Mouse (Mus musculus): ENCODE data around the gene Adh4. TPM values are rescaled to one million over a fixed set of nuclear protein-coding genes. Genes with fewer than 3 reads are reported as not detected.

Gene Adh4
- polyA plus RNA-seq, 1 experiment: not detected

DNA sequence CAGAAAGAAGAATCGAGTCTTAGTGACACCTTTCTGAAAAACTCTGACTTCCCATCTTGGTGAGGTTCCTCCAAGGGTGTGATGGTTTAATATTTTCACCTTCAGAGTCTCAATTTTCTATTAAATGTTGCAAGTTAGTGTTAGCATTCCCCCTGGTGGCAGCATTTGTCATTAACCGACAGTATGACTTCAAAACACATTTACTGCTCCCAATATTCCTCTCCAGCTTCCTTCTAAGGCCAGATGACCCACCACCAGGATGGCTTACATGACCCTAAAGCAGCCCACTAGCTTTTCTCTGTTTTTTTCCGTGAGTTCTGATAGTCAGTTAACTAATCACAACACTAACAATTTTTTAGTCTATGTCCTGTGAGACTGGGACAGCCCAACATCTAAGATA, 9.9 kb upstream of the Adh4 start:
- TF ChIP-seq POLR2A (IDR thresholded peaks at IDR 0.05; ENCODE audit: borderline replicate concordance, control insufficient read depth, low read depth, low read length): no peak
- 29% methylated on average over 3 of the region's 3 CpGs for WGBS
- no peaks in the 10 kb centered on the region for H3K4me1 ChIP-seq (ENCODE audit: control insufficient read depth, insufficient read depth, low read length)
- H3K4me3 ChIP-seq (replicated peaks; ENCODE audit: control insufficient read depth, low read depth, low read length): no peak overlapping the region
- no peak overlapping the region for H3K27ac ChIP-seq (ENCODE audit: control insufficient read depth, insufficient read depth, low read depth, low read length, poor library complexity)

DNA sequence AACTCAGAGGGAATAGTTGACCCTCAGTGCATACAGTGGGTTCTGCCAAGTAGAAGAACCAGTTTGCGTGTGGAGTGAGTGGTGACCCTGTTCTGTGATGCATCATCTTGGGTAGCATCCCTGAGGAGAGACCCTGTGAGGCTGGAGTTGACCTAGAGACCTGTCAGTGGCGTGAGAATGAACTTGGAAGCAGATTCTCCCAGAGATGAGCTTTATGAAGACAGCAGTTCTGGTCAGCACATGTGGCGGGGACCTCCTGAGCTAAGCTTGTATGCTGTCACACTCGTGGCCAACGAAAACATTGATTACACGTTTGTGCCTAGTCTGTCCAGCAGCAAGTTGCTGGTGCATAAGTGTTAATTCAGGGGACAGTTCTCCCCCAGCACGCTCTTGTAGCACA, 9.4 kb upstream of the Adh4 start:
- TF ChIP-seq CTCF (IDR thresholded peaks at IDR 0.05; ENCODE audit: control insufficient read depth, insufficient read depth, low read length) (no peak), POLR2A (IDR thresholded peaks at IDR 0.05; ENCODE audit: borderline replicate concordance, control insufficient read depth, low read depth, low read length) (no peak)
- no peaks in the 10 kb centered on the region for H3K4me1 ChIP-seq (ENCODE audit: control insufficient read depth, insufficient read depth, low read length)
- H3K27ac ChIP-seq (ENCODE audit: control insufficient read depth, insufficient read depth, low read depth, low read length, poor library complexity): no peak overlapping the region
- H3K4me3 ChIP-seq (replicated peaks; ENCODE audit: control insufficient read depth, low read depth, low read length): no peak overlapping the region
- WGBS: 77% methylated on average over 7 of the region's 7 CpGs

DNA sequence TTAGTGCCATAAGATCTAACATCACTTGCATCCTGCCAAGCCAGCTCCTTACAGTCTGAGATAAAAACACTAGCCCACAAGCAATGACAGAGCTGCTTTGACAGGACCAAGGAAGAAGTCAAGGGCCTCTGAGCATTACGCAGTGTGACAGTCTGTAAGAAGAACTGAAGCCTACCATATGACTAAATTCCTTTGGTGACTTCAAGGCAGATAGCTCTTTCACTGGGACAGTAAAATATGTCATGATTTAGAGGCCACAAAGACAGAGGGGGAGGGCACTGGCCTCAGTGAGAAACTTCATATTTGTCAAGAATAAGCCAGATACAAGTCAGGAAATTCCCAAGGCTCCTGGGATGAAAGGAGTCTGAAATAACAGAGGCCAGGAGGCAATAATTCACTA, 7.3 kb upstream of the Adh4 start:
- Histone ChIP-seq H3K4me3 (replicated peaks; ENCODE audit: control insufficient read depth, low read depth, low read length) (no peak overlapping the region), H3K27ac (ENCODE audit: control insufficient read depth, insufficient read depth, low read depth, low read length, poor library complexity) (no peak overlapping the region), H3K4me1 (ENCODE audit: control insufficient read depth, insufficient read depth, low read length) (no peaks in the 10 kb centered on the region)
- 81% methylated on average over 1 of the region's 1 CpGs for WGBS
- TF ChIP-seq POLR2A (IDR thresholded peaks at IDR 0.05; ENCODE audit: borderline replicate concordance, control insufficient read depth, low read depth, low read length) (no peak), CTCF (IDR thresholded peaks at IDR 0.05; ENCODE audit: control insufficient read depth, insufficient read depth, low read length) (no peak)

DNA sequence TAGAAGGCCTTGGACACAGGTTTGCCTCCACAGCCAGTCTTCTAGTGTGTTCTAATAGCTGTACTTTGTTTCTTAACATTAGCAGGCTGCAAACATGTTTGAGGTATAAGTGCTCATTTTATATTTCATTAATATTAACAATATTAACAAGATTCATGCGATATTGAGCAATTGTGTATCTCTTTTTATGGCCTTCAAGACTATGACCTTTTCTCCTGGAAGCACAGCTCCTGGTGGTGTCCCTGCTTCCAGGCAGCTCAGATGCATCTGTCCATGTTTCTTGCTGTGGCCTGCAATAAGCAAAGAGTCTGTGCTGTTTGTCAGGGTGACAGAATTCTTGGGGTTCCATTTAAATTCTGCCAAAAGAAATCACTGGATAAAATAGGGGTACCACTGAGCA, 5.7 kb upstream of the Adh4 start:
- WGBS: 74% methylated on average over 1 of the region's 1 CpGs
- H3K27ac ChIP-seq (ENCODE audit: control insufficient read depth, insufficient read depth, low read depth, low read length, poor library complexity): no peak overlapping the region
- H3K4me1 ChIP-seq (ENCODE audit: control insufficient read depth, insufficient read depth, low read length): no peaks in the 10 kb centered on the region
- H3K4me3 ChIP-seq (replicated peaks; ENCODE audit: control insufficient read depth, low read depth, low read length): no peak overlapping the region
- TF ChIP-seq POLR2A (IDR thresholded peaks at IDR 0.05; ENCODE audit: borderline replicate concordance, control insufficient read depth, low read depth, low read length): no peak
- no peak for TF ChIP-seq CTCF (IDR thresholded peaks at IDR 0.05; ENCODE audit: control insufficient read depth, insufficient read depth, low read length)

DNA sequence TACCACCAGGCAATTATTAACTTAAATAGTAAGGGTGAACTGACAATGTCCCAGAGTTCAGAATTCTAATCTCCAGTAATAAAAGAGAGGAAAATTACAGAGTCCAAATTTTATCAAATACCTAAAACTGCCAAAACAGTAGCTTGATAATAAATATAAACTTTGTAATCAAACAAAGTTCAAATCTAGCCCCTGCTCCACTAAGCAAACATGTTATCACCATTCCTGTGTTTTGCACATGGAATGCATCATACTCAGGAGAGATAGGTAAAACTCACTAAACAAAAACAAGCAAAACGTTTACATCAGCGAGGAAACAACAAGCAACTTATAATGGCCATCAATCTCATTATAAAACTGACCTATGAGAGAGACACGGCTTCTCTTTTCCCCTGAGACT, 5.1 kb upstream of the Adh4 start:
- Histone ChIP-seq H3K4me1 (ENCODE audit: control insufficient read depth, insufficient read depth, low read length) (no peaks in the 10 kb centered on the region), H3K4me3 (replicated peaks; ENCODE audit: control insufficient read depth, low read depth, low read length) (no peak overlapping the region), H3K27ac (ENCODE audit: control insufficient read depth, insufficient read depth, low read depth, low read length, poor library complexity) (no peak overlapping the region)
- no peak for TF ChIP-seq CTCF (IDR thresholded peaks at IDR 0.05; ENCODE audit: control insufficient read depth, insufficient read depth, low read length)
- no peak for TF ChIP-seq POLR2A (IDR thresholded peaks at IDR 0.05; ENCODE audit: borderline replicate concordance, control insufficient read depth, low read depth, low read length)
- 85% methylated on average over 3 of the region's 3 CpGs for WGBS

DNA sequence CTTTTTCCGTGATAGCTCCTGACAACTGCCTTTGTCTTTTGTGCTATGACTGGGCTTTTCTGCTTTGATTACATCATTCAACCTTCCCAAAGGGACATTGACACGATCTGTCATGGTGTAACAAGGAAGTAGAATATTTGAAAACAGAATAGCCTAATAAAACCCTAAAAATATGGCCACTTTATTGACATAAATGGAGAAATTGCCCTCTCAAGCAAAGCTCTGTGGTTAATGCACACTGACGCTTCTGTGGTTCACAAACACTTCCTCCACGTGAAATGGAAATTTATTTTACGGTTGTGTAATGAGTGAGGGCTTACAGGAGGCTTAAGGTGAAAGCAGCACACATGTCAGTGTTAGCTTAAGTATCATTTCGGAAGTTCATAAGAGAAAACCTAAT, 4.1 kb downstream of the Adh4 start:
- Histone ChIP-seq H3K27ac (ENCODE audit: control insufficient read depth, insufficient read depth, low read depth, low read length, poor library complexity) (no peak overlapping the region), H3K4me3 (replicated peaks; ENCODE audit: control insufficient read depth, low read depth, low read length) (no peak overlapping the region), H3K4me1 (ENCODE audit: control insufficient read depth, insufficient read depth, low read length) (no peaks in the 10 kb centered on the region)
- TF ChIP-seq POLR2A (IDR thresholded peaks at IDR 0.05; ENCODE audit: borderline replicate concordance, control insufficient read depth, low read depth, low read length): no peak
- no peak for TF ChIP-seq CTCF (IDR thresholded peaks at IDR 0.05; ENCODE audit: control insufficient read depth, insufficient read depth, low read length)
- WGBS: 21% methylated on average over 6 of the region's 6 CpGs

DNA sequence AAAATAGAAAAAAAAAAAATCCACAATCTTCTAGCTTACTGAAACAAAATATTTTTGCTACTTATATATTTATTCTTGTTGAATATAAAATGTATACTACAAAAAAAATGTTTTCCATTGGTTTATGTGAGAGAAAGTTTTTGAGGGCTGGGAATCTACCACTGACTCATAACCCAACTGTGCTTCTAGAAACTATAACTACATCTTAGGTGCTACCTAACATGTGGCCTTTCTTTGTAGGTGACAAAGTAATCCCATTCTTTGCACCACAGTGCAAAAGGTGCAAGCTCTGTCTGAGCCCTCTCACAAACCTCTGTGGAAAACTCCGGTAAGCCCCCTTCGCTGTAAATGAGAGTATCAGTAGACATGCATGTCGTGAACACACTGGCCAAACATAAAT, 5.1 kb downstream of the Adh4 start:
- Histone ChIP-seq H3K27ac (ENCODE audit: control insufficient read depth, insufficient read depth, low read depth, low read length, poor library complexity) (no peak overlapping the region), H3K4me3 (replicated peaks; ENCODE audit: control insufficient read depth, low read depth, low read length) (no peak overlapping the region), H3K4me1 (ENCODE audit: control insufficient read depth, insufficient read depth, low read length) (no peaks in the 10 kb centered on the region)
- no peak for TF ChIP-seq CTCF (IDR thresholded peaks at IDR 0.05; ENCODE audit: control insufficient read depth, insufficient read depth, low read length)
- TF ChIP-seq POLR2A (IDR thresholded peaks at IDR 0.05; ENCODE audit: borderline replicate concordance, control insufficient read depth, low read depth, low read length): no peak
- 96% methylated on average over 3 of the region's 3 CpGs for WGBS

DNA sequence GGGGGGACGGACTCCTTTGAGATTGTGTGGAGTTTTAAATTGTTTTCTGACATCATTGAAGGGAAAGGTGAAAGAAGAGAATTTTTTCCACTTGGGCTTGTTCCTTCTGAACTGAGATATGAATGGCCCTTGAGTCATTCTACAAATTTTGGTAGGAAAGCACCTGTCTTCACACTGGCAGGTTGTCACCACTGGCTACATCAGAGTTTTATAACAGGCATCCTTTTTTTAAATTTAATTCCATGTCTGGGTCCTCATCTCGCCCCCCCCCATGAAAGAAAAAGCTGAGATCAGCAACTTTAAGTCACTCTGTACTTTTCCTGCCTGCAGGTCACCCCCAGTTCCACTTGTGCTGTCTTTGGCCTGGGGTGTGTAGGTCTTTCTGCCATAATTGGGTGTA, 8.4 kb downstream of the Adh4 start:
- 58% methylated on average over 2 of the region's 2 CpGs for WGBS
- H3K4me1 ChIP-seq (ENCODE audit: control insufficient read depth, insufficient read depth, low read length): no peaks in the 10 kb centered on the region
- TF ChIP-seq CTCF (IDR thresholded peaks at IDR 0.05; ENCODE audit: control insufficient read depth, insufficient read depth, low read length): no peak
- no peak for TF ChIP-seq POLR2A (IDR thresholded peaks at IDR 0.05; ENCODE audit: borderline replicate concordance, control insufficient read depth, low read depth, low read length)
- H3K4me3 ChIP-seq (replicated peaks; ENCODE audit: control insufficient read depth, low read depth, low read length): no peak overlapping the region
- no peak overlapping the region for H3K27ac ChIP-seq (ENCODE audit: control insufficient read depth, insufficient read depth, low read depth, low read length, poor library complexity)

DNA sequence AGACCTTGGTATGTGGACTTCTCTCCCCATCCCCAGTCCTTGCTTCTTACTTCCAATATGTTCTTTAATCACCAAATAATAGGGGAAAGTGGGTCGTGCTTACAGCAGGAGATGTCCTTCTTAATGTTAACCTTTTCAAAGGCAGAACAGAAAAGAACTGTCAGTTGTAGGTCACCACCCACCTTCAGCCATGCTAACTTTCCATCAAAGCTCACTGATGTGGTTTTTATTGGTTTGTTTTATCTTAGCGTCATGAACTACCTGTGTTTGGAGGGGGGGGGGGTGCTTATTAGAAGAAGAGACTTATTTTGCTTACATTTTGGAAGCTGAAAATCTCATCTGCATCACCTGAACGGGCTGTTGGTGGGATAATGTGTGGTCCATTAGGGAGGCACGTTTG, 9.0 kb downstream of the Adh4 start:
- no peak for TF ChIP-seq CTCF (IDR thresholded peaks at IDR 0.05; ENCODE audit: control insufficient read depth, insufficient read depth, low read length)
- TF ChIP-seq POLR2A (IDR thresholded peaks at IDR 0.05; ENCODE audit: borderline replicate concordance, control insufficient read depth, low read depth, low read length): no peak
- Histone ChIP-seq H3K4me1 (ENCODE audit: control insufficient read depth, insufficient read depth, low read length) (no peaks in the 10 kb centered on the region), H3K27ac (ENCODE audit: control insufficient read depth, insufficient read depth, low read depth, low read length, poor library complexity) (no peak overlapping the region), H3K4me3 (replicated peaks; ENCODE audit: control insufficient read depth, low read depth, low read length) (no peak overlapping the region)
- 62% methylated on average over 4 of the region's 4 CpGs for WGBS

All from bone marrow, adult 2 months (tissue).